Mouse (Mus musculus) gastrocnemius, postnatal 14 days (tissue): Measurements from ENCODE around the gene Thsd4. TPM values are rescaled to one million over a fixed set of nuclear protein-coding genes. Genes with fewer than 3 reads are reported as not detected.
"Not testable (repeated sequence)": the region's sequence is repeated elsewhere in the genome, so short reads cannot be mapped to it uniquely, and the experiment has no call there.

ENCODE experiments used
- DNase-seq: peaks from one replicate; pipeline ENCODE4 v3.0.0; 2021; ENCODE audit warnings: mixed read lengths
- intact Hi-C: fragments of 180-260 bp; cut with DNase I; formaldehyde crosslinking; loops from one replicate; pipeline ENCODE4 v1.15.1; 2025; ENCODE audit warnings: low total_unique reads
- total RNA-seq, 2 experiments: library from RNA; stranded (reverse); gene quantifications; 2 replicates each; pipeline ENCODE4 v1.2.3; 2021

Thsd4 gene
- total RNA-seq, 2 experiments from 2014 or later, result 2.4 to 3.7 TPM

GRCm38 (mm10) chr9:60195502-60195901 lies 326.3 kb downstream of the Thsd4 start:
- intact Hi-C loops, result no loop called here
- no peak for DNase-seq

- intact Hi-C loops, result no loop called here
- DNase-seq, result no peak
Measured at GRCm38 (mm10) chr9:60194905-60195304, 326.9 kb downstream of the Thsd4 start.

- intact Hi-C loops, result no loop called here
- no peak for DNase-seq
Measured at GRCm38 (mm10) chr9:60192321-60192720, 329.5 kb downstream of the Thsd4 start.

GRCm38 (mm10) chr9:60187437-60187836 lies 334.4 kb downstream of the Thsd4 start:
- intact Hi-C loops, result no loop called here
- DNase-seq, result no peak

GRCm38 (mm10) chr9:60186948-60187347 lies 334.9 kb downstream of the Thsd4 start:
- peak; percentile 9 for DNase-seq
- intact Hi-C loops, result no loop called here

GRCm38 (mm10) chr9:60184083-60184482 lies 337.8 kb downstream of the Thsd4 start:
- intact Hi-C loops, result no loop called here
- DNase-seq, result no peak

GRCm38 (mm10) chr9:60182371-60182770 lies 339.5 kb downstream of the Thsd4 start:
- no peak for DNase-seq

GRCm38 (mm10) chr9:60180936-60181335 lies 340.9 kb downstream of the Thsd4 start:
- intact Hi-C loops, result no loop called here
- no peak for DNase-seq

More at GRCm38 (mm10) chr9:60182371-60182770, 339.5 kb downstream of the Thsd4 start:
- intact Hi-C loops, result no loop called here

GRCm38 (mm10) chr9:60180114-60180513 lies 341.7 kb downstream of the Thsd4 start:
- DNase-seq, result no peak
- intact Hi-C loops, result no loop called here

- no peak for DNase-seq
- intact Hi-C loops, result no loop called here
Measured at GRCm38 (mm10) chr9:60176311-60176710, 345.5 kb downstream of the Thsd4 start.

- intact Hi-C loops, DNase-seq: not testable (repeated sequence)
Measured at GRCm38 (mm10) chr9:60172459-60173060, 349.3 kb downstream of the Thsd4 start.

- intact Hi-C loops, result no loop called here
- no peak for DNase-seq
Measured at GRCm38 (mm10) chr9:60166990-60167389, 354.9 kb downstream of the Thsd4 start.

- DNase-seq, result no peak
- intact Hi-C loops, result no loop called here
Measured at GRCm38 (mm10) chr9:60160855-60161254, 361.0 kb downstream of the Thsd4 start.

- intact Hi-C loops, result no loop called here
- no peak for DNase-seq
Measured at GRCm38 (mm10) chr9:60160194-60160593, 361.7 kb downstream of the Thsd4 start.

- DNase-seq, result no peak
- intact Hi-C loops, result no loop called here
Measured at GRCm38 (mm10) chr9:60152990-60153389, 368.9 kb downstream of the Thsd4 start.

GRCm38 (mm10) chr9:60151897-60152627 lies 369.8 kb downstream of the Thsd4 start:
- intact Hi-C loops, result no loop called here
- no peak for DNase-seq

- intact Hi-C loops, result no loop called here
- no peak for DNase-seq
Measured at GRCm38 (mm10) chr9:60150511-60150910, 371.3 kb downstream of the Thsd4 start.

GRCm38 (mm10) chr9:60148988-60149387 lies 372.9 kb downstream of the Thsd4 start:
- intact Hi-C loops, result no loop called here

GRCm38 (mm10) chr9:60147401-60147800 lies 374.4 kb downstream of the Thsd4 start:
- DNase-seq, result no peak

More at GRCm38 (mm10) chr9:60148988-60149387, 372.9 kb downstream of the Thsd4 start:
- no peak for DNase-seq

GRCm38 (mm10) chr9:60143816-60144215 lies 378.0 kb downstream of the Thsd4 start:
- DNase-seq, result no peak
- intact Hi-C loops, result no loop called here

More at GRCm38 (mm10) chr9:60147401-60147800, 374.4 kb downstream of the Thsd4 start:
- intact Hi-C loops, result no loop called here

- intact Hi-C loops, result no loop called here
Measured at GRCm38 (mm10) chr9:60141081-60141514, 380.7 kb downstream of the Thsd4 start.

More at GRCm38 (mm10) chr9:60141081-60141514, 380.7 kb downstream of the Thsd4 start:
- DNase-seq, result no peak
